Mouse (Mus musculus) hindbrain, embryonic 16.5 days (tissue): ENCODE measurements around the gene Gab2. TPM values are rescaled to one million over a fixed set of nuclear protein-coding genes. Genes with fewer than 3 reads are reported as not detected.

ENCODE experiments used
- ATAC-seq: fragments of 200-750 bp; cut with Nextera tagmentation; 2 replicates; pipeline ENCODE4 v1.8.0; 2017; ENCODE audit warnings: moderate TSS enrichment, moderate library complexity
- H3K27ac ChIP-seq: fragments of 300-500 bp; sonication (generic); 2 replicates; pipeline ENCODE4 v1.5.1; 2014; ENCODE audit warnings: low read depth, mild to moderate bottlenecking, control low read depth, low read length, moderate library complexity
- H3K27me3 ChIP-seq: fragments of 300-500 bp; sonication (generic); replicated peaks from 2 replicates; pipeline ENCODE4 v1.6.1; 2014; ENCODE audit warnings: low read length; ENCODE audit not compliant: control insufficient read depth, insufficient read depth
- H3K36me3 ChIP-seq: fragments of 300-500 bp; sonication (generic); 2 replicates; pipeline ENCODE4 v1.6.1; 2014; ENCODE audit warnings: mild to moderate bottlenecking, low read length, moderate library complexity, mixed read lengths; ENCODE audit not compliant: control insufficient read depth, insufficient read depth
- H3K4me1 ChIP-seq: fragments of 300-500 bp; sonication (generic); 2 replicates; pipeline ENCODE4 v1.6.1; 2014; ENCODE audit warnings: low read depth, low read length; ENCODE audit not compliant: control insufficient read depth, insufficient read depth
- H3K4me2 ChIP-seq: fragments of 300-500 bp; sonication (generic); 2 replicates; pipeline ENCODE4 v1.6.1; 2014; ENCODE audit warnings: mild to moderate bottlenecking, low read length, control low read depth, moderate library complexity
- H3K4me3 ChIP-seq: fragments of 300-500 bp; sonication (generic); 2 replicates; pipeline ENCODE4 v1.5.1; 2014; ENCODE audit warnings: mild to moderate bottlenecking, low read length, control low read depth, moderate library complexity
- H3K9ac ChIP-seq: fragments of 300-500 bp; sonication (generic); 2 replicates; pipeline ENCODE4 v1.6.1; 2014; ENCODE audit warnings: low read depth, mild to moderate bottlenecking, control low read depth, low read length, moderate library complexity
- H3K9me3 ChIP-seq: fragments of 300-500 bp; sonication (generic); 2 replicates; pipeline ENCODE4 v1.6.1; 2014; ENCODE audit warnings: mild to moderate bottlenecking, low read length, moderate library complexity; ENCODE audit not compliant: control insufficient read depth
- WGBS: fragments of 180-500 bp; shearing (Covaris S2); extraction: QIAGEN DNeasy Blood & Tissue Kit; methylation state at CpG from one replicate; pipeline ENCODE4 v1.1.7; 2014; 5-methylcytosine and 5-hydroxymethylcytosine counted together
- polyA plus RNA-seq: library from polyadenylated mRNA; unstranded; fragments of >200 nt; fragmentation: Nextera tagmentation; extraction: Ambion mirVana; gene quantifications from 2 replicates; pipeline ENCODE4 v1.2.1, GENCODE M21; 2015

The Gab2 gene
- polyA plus RNA-seq, 1 experiment from 2014 or later, result 14.1 TPM

DNA sequence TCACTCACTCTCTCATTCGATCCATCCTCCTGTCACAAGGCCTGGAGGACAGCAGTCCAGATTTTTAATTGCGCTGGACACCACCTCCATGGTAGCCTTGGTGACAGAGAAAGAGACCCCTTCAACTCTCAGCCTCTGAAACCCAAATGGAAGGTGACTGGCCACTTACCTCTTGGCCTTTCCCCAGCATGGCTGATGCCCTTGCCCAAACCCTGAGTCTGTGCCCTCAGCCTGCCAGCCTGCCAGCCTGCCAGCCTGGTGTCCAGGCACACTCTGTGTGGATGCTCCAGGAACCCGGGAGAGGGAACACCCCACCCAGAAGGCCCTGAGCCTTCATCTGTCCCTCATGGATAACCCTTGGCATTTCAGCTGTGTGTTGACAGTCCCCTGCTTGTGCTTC, 248.3 kb downstream of the Gab2 start:
- no peak for ATAC-seq
- Histone ChIP-seq H3K27me3 (peaks cover 13% of the 10 kb centered on the region; the same call in 1 of the 2 replicates), H3K9ac (no peak overlapping the region), H3K4me3 (no peak overlapping the region), H3K4me2 (no peak overlapping the region), H3K36me3 (no peaks in the 10 kb centered on the region), H3K27ac (no peak overlapping the region; the same call in 1 of the 2 replicates), H3K4me1 (peaks cover 29% of the 10 kb centered on the region), H3K9me3 (no peaks in the 10 kb centered on the region)
- WGBS, result 85% methylated on average over 3 of the region's 3 CpGs

DNA sequence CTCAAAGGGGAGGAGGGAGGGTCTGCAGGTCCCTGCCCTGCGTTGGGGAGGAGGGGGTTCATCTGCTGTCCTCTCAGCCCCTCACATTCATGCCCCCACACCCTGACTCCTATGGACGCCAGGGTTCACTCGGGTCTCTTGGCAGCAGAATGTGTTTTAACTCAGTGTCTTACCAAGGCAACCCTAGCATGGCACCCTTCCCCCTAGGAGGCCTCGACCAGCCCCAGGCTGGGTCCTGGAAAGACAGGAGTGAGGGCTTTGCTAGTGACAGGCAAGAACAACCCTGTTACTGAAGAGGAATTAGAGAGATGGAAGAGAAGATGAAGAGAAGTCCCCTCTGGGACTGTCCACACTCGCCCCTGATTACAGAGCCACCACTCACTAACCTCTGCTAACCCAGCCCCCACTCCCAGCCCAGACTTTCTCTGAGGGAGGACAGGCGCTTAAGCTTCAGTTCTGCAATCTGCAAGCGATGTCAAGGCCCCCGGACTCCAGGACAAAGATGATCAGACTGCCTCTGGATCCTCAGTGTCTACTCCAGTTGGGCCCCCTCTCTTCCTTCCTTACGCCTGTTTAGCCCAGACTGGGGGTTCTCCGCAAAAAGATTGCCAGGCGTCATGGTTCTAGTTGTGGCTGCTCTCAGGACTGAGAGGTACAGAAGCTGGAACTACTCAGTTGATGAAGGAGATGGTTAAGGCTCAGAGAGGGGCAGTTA, 249.7 kb downstream of the Gab2 start:
- peak overlapping the region; percentile 67 for H3K4me2 ChIP-seq
- ATAC-seq, result no peak
- no peaks in the 10 kb centered on the region for H3K36me3 ChIP-seq
- no peak overlapping the region for H3K27ac ChIP-seq
- H3K9me3 ChIP-seq, result no peaks in the 10 kb centered on the region
- peaks cover 23% of the 10 kb centered on the region for H3K4me1 ChIP-seq
- 67% methylated on average over 11 of the region's 11 CpGs for WGBS
- peak overlapping the region; percentile 73 for H3K9ac ChIP-seq
- H3K27me3 ChIP-seq, result peaks cover 4% of the 10 kb centered on the region; the same call in 1 of the 2 replicates
- peak overlapping the region; percentile 54 for H3K4me3 ChIP-seq

GRCm38 (mm10) chr7:97331726-97332666, 250.6 kb downstream of the Gab2 start, which contains the start of the genes Usp35 and Kctd21:
Gene Usp35 (minus strand): TSS chr7:97332020.
Gene Kctd21 (plus strand): TSS chr7:97332327.
- Histone ChIP-seq H3K4me2 (peak within 1 kb of the TSS; percentile 67), H3K27ac (peak within 1 kb of the TSS; percentile 72)
- ATAC-seq, result peak; percentile 98

DNA sequence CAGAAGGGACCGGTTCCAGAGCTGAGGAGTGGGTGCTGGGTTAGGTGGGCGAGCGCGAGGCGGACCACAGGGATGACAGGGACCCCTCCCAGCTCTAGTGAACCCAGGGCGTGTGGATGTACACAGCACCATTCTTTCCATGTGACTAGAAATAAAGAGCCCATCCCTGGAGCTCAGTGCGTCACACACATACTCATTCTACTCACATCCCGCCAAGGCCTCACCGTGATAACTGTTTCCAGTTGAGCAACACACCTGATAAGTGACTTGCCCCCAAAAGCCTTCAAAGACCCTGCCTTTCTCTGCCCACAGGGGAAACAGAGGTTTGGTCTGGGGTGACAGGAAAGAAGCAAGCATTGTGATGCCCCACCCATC, 251.3 kb downstream of the Gab2 start:
- WGBS, result 1% methylated on average over 9 of the region's 9 CpGs
- Histone ChIP-seq H3K27me3 (no peaks in the 10 kb centered on the region), H3K4me2 (peak overlapping the region; percentile 62), H3K4me1 (peaks cover 23% of the 10 kb centered on the region), H3K9ac (peak overlapping the region; percentile 86), H3K36me3 (no peaks in the 10 kb centered on the region), H3K27ac (peak overlapping the region; percentile 72; the same call in 1 of the 2 replicates), H3K9me3 (no peaks in the 10 kb centered on the region), H3K4me3 (peak overlapping the region; percentile 54)
- no peak for ATAC-seq

More at GRCm38 (mm10) chr7:97331726-97332666, 250.6 kb downstream of the Gab2 start, which contains the start of the genes Usp35 and Kctd21:
- Histone ChIP-seq H3K9me3 (no peaks in the 10 kb centered on the region), H3K9ac (peak within 1 kb of the TSS; percentile 86), H3K4me1 (peaks cover 23% of the 10 kb centered on the region), H3K4me3 (peak within 1 kb of the TSS; percentile 54), H3K36me3 (no peaks in the 10 kb centered on the region), H3K27me3 (no peaks in the 10 kb centered on the region; the same call in 1 of the 2 replicates)
- WGBS, result under 1% methylated on average over 63 of the region's 68 CpGs

DNA sequence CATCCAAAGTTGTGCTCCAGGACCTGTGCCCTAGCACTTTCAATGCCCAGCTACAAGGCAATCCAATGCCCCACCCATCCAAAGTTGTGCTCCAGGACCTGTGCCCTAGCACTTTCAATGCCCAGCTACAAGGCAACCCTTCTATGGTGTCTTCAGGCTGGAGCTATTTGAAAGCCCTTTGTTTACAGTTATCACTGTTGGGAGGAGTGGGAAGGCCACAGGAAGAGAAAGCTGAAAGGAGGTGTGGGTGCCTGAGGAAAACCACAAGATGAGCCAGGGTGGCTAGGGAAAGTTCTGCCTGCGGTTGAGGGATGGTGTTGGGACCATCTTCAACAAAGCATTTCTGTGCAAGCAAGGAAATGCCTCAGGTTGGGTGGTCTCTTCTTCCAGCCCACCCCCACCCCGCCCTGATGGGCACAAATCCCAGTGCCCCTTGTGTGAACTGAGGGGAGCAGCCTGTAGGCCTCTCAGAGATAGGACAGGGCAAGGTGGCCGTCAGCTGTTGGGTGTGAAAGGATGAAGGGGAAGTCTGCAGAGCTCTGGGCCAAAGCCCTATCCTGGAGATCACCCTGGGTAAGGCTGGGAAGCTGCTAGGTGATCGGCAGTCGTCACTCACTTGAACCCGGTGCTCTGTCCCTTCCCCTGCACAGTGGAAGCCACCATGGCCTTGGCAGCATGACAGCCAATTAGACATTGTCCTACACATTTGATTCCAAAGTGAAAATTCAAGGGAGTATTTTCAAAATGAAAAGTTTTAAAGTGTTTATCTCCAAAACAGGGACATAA, 251.9 kb downstream of the Gab2 start:
- peak overlapping the region; percentile 86; the same call in 1 of the 2 replicates for H3K9ac ChIP-seq
- 84% methylated on average over 6 of the region's 6 CpGs for WGBS

GRCm38 (mm10) chr7:97334406-97334805, 253.0 kb downstream of the Gab2 start:
- no peaks in the 10 kb centered on the region for H3K9me3 ChIP-seq
- no peak for ATAC-seq
- H3K4me1 ChIP-seq, result peaks cover 17% of the 10 kb centered on the region
- H3K27ac ChIP-seq, result no peak overlapping the region
- 79% methylated on average over 2 of the region's 2 CpGs for WGBS
- no peaks in the 10 kb centered on the region for H3K36me3 ChIP-seq
- H3K4me2 ChIP-seq, result no peak overlapping the region
- no peak overlapping the region for H3K9ac ChIP-seq
- no peaks in the 10 kb centered on the region for H3K27me3 ChIP-seq
- H3K4me3 ChIP-seq, result no peak overlapping the region

More for the DNA sequence above, 251.9 kb downstream of the Gab2 start:
- Histone ChIP-seq H3K4me1 (peaks cover 23% of the 10 kb centered on the region), H3K27me3 (no peaks in the 10 kb centered on the region), H3K27ac (no peak overlapping the region), H3K4me2 (peak overlapping the region; percentile 62), H3K9me3 (no peaks in the 10 kb centered on the region), H3K36me3 (no peaks in the 10 kb centered on the region), H3K4me3 (peak overlapping the region; percentile 54)
- no peak for ATAC-seq

DNA sequence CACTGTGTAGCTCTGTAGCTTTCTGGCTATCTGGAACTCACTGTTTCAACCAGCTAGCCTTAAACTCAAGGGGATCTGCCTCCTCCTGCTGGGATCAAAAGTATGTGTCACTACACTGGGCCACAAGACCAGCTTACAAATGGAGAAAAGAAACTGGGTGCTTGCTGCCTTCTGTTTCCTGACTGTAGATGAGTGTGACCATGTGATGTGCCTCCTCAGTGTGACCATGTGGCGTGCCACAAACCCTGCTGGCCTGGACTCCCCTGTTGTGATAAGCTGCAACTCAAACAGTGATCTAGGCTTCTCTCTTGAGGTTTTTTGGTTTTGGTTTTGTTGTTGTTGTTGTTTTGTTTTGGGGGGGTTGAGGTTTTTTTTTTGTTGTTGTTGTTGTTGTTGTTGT, 255.3 kb downstream of the Gab2 start:
- Histone ChIP-seq H3K9ac (no peak overlapping the region), H3K9me3 (no peaks in the 10 kb centered on the region), H3K4me2 (no peak overlapping the region), H3K4me3 (no peak overlapping the region), H3K27ac (no peak overlapping the region), H3K36me3 (no peaks in the 10 kb centered on the region), H3K27me3 (no peaks in the 10 kb centered on the region), H3K4me1 (peaks cover 9% of the 10 kb centered on the region)
- no peak for ATAC-seq
- WGBS, result 85% methylated on average over 1 of the region's 1 CpGs

DNA sequence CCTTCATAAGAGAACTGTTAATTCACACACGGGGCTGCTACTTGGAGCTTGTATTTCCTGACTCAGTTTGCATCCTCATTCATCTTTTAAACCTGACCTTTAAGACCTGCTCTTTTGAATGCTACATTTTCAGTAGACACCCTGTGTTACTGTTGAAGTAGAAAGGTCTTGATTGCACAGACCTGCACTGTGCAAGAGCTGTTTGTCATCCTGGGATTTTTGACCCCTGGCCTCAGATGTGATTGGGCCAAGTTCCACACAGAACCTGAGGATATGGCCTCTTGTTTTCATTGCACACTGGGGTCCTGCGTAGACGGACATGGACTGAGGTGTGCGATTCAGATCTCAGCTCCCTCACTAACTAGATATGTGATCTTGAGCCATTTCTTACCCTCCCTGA, 257.2 kb downstream of the Gab2 start:
- Histone ChIP-seq H3K4me1 (no peaks in the 10 kb centered on the region), H3K9ac (no peak overlapping the region), H3K4me3 (no peak overlapping the region), H3K27me3 (no peaks in the 10 kb centered on the region), H3K4me2 (no peak overlapping the region), H3K27ac (no peak overlapping the region), H3K9me3 (no peaks in the 10 kb centered on the region), H3K36me3 (no peaks in the 10 kb centered on the region)
- WGBS, result 81% methylated on average over 4 of the region's 4 CpGs
- ATAC-seq, result no peak
